Mouse (Mus musculus): ENCODE measurements around the gene Arap1. TPM values are rescaled to one million over a fixed set of nuclear protein-coding genes. Genes with fewer than 3 reads are reported as not detected.

Arap1 gene
- polyA plus RNA-seq (2014; fragmentation: Nextera tagmentation; extraction: Ambion mirVana), result 70.9 and 92.5 TPM in 2 replicates

DNA sequence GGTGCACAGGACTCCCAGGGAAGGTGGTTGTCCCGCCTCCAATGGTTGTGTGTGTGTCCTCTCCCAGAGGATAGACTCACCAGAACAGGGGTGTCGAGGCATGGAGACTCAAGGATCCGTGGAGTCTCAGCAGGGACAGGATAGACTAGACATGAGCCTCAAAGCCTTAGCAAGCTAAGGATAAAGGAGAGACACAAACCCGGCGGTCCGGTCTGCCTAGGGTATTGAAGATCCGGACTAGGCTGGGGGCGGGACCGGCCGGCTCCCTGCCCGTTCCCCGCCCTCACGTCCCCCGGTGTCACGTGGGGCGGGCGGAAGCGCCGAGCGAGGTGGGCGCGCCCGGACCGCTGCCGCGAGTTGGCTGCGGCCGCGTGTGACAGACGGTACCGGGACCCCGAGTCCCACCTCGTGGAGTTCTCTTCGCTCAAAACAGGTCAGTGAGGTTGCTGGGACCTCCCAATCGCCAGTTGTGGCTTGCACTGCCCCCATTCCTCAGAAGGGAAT, at the start of gene Arap1:
Arap1 (plus strand) TSS at position 301 of the 504 bp plus-strand sequence.
- WGBS, result under 1% methylated on average over 35 of the region's 35 CpGs
- ATAC-seq (ENCODE audit: low FRiP score, low TSS enrichment), result peak; percentile 81
- Histone ChIP-seq H3K27ac (ENCODE audit: low read depth, low read length) (no peak within 1 kb of the TSS), H3K27me3 (ENCODE audit: control insufficient read depth, insufficient read depth, low read length) (peaks cover 5% of the 10 kb centered on the region; the same call in 1 of the 2 replicates), H3K4me2 (replicated peaks; ENCODE audit: low read depth, low read length) (peak within 1 kb of the TSS; percentile 95), H3K4me3 (ENCODE audit: low read length) (peak within 1 kb of the TSS; percentile 67), H3K36me3 (ENCODE audit: control insufficient read depth, insufficient read depth, low read length) (peaks cover 3% of the 10 kb centered on the region; the same call in 1 of the 2 replicates), H3K9me3 (ENCODE audit: control insufficient read depth, low read length) (no peaks in the 10 kb centered on the region), H3K4me1 (ENCODE audit: control insufficient read depth, insufficient read depth, low read length) (0 out of 2 replicates have a peak, but pooled peaks cover 15% of the 10 kb centered on the region), H3K9ac (ENCODE audit: low read depth, low read length) (peak within 1 kb of the TSS; percentile 56)

- H3K27ac ChIP-seq (ENCODE audit: low read depth, low read length), result no peak overlapping the region
- 88% methylated on average over 3 of the region's 3 CpGs for WGBS
- no peaks in the 10 kb centered on the region for H3K9me3 ChIP-seq (ENCODE audit: control insufficient read depth, low read length)
Observed at GRCm38 (mm10) chr7:101298375-101298774, 49.5 kb upstream of the Arap1 start.

GRCm38 (mm10) chr7:101301361-101301880, 46.4 kb upstream of the Arap1 start:
- no peaks in the 10 kb centered on the region for H3K9me3 ChIP-seq (ENCODE audit: control insufficient read depth, low read length)
- H3K27ac ChIP-seq (ENCODE audit: low read depth, low read length), result no peak overlapping the region
- peaks cover 3% of the 10 kb centered on the region for H3K27me3 ChIP-seq (ENCODE audit: control insufficient read depth, insufficient read depth, low read length)
- H3K9ac ChIP-seq (ENCODE audit: low read depth, low read length), result peak overlapping the region; percentile 62
- peak; percentile 46; the same call in 1 of the 2 replicates for ATAC-seq (ENCODE audit: low FRiP score, low TSS enrichment)
- peak overlapping the region; percentile 65 for H3K4me3 ChIP-seq (ENCODE audit: low read length)
- peak overlapping the region; percentile 89 for H3K4me2 ChIP-seq (replicated peaks; ENCODE audit: low read depth, low read length)
- WGBS, result 1% methylated on average over 30 of the region's 30 CpGs
- no peaks in the 10 kb centered on the region for H3K36me3 ChIP-seq (ENCODE audit: control insufficient read depth, insufficient read depth, low read length)
- peaks cover 12% of the 10 kb centered on the region for H3K4me1 ChIP-seq (ENCODE audit: control insufficient read depth, insufficient read depth, low read length)

More at GRCm38 (mm10) chr7:101298375-101298774, 49.5 kb upstream of the Arap1 start:
- Histone ChIP-seq H3K4me1 (ENCODE audit: control insufficient read depth, insufficient read depth, low read length) (peaks cover 13% of the 10 kb centered on the region), H3K9ac (ENCODE audit: low read depth, low read length) (no peak overlapping the region), H3K27me3 (ENCODE audit: control insufficient read depth, insufficient read depth, low read length) (peaks cover 3% of the 10 kb centered on the region), H3K36me3 (ENCODE audit: control insufficient read depth, insufficient read depth, low read length) (no peaks in the 10 kb centered on the region; the same call in 1 of the 2 replicates), H3K4me3 (ENCODE audit: low read length) (no peak overlapping the region), H3K4me2 (replicated peaks; ENCODE audit: low read depth, low read length) (no peak overlapping the region)
- no peak for ATAC-seq (ENCODE audit: low FRiP score, low TSS enrichment)

GRCm38 (mm10) chr7:101301881-101302456, 45.9 kb upstream of the Arap1 start, which contains the start of gene Atg16l2:
Atg16l2 (minus strand) TSS chr7:101302251.
- peak within 1 kb of the TSS; percentile 65 for H3K4me3 ChIP-seq (ENCODE audit: low read length)
- H3K27ac ChIP-seq (ENCODE audit: low read depth, low read length), result no peak within 1 kb of the TSS
- peak; percentile 96 for ATAC-seq (ENCODE audit: low FRiP score, low TSS enrichment)
- peak within 1 kb of the TSS; percentile 62 for H3K9ac ChIP-seq (ENCODE audit: low read depth, low read length)
- H3K9me3 ChIP-seq (ENCODE audit: control insufficient read depth, low read length), result no peaks in the 10 kb centered on the region
- H3K27me3 ChIP-seq (ENCODE audit: control insufficient read depth, insufficient read depth, low read length), result peaks cover 3% of the 10 kb centered on the region
- H3K4me1 ChIP-seq (ENCODE audit: control insufficient read depth, insufficient read depth, low read length), result peaks cover 8% of the 10 kb centered on the region; the same call in 1 of the 2 replicates
- H3K36me3 ChIP-seq (ENCODE audit: control insufficient read depth, insufficient read depth, low read length), result no peaks in the 10 kb centered on the region
- under 1% methylated on average over 39 of the region's 39 CpGs for WGBS
- H3K4me2 ChIP-seq (replicated peaks; ENCODE audit: low read depth, low read length), result peak within 1 kb of the TSS; percentile 89

- peak overlapping the region; percentile 62; the same call in 1 of the 2 replicates for H3K9ac ChIP-seq (ENCODE audit: low read depth, low read length)
Observed at GRCm38 (mm10) chr7:101302691-101303090, 45.2 kb upstream of the Arap1 start.

GRCm38 (mm10) chr7:101306841-101307240, 41.0 kb upstream of the Arap1 start:
- Histone ChIP-seq H3K9ac (ENCODE audit: low read depth, low read length) (no peak overlapping the region), H3K36me3 (ENCODE audit: control insufficient read depth, insufficient read depth, low read length) (no peaks in the 10 kb centered on the region), H3K4me1 (ENCODE audit: control insufficient read depth, insufficient read depth, low read length) (no peaks in the 10 kb centered on the region), H3K4me2 (replicated peaks; ENCODE audit: low read depth, low read length) (no peak overlapping the region), H3K4me3 (ENCODE audit: low read length) (no peak overlapping the region), H3K27ac (ENCODE audit: low read depth, low read length) (no peak overlapping the region), H3K9me3 (ENCODE audit: control insufficient read depth, low read length) (no peaks in the 10 kb centered on the region), H3K27me3 (ENCODE audit: control insufficient read depth, insufficient read depth, low read length) (no peaks in the 10 kb centered on the region)
- no peak for ATAC-seq (ENCODE audit: low FRiP score, low TSS enrichment)
- 40% methylated on average over 2 of the region's 2 CpGs for WGBS

More at GRCm38 (mm10) chr7:101302691-101303090, 45.2 kb upstream of the Arap1 start:
- Histone ChIP-seq H3K27me3 (ENCODE audit: control insufficient read depth, insufficient read depth, low read length) (peaks cover 3% of the 10 kb centered on the region; the same call in 1 of the 2 replicates), H3K9me3 (ENCODE audit: control insufficient read depth, low read length) (no peaks in the 10 kb centered on the region), H3K4me1 (ENCODE audit: control insufficient read depth, insufficient read depth, low read length) (0 out of 2 replicates have a peak, but pooled peaks cover 6% of the 10 kb centered on the region), H3K4me3 (ENCODE audit: low read length) (peak overlapping the region; percentile 65), H3K36me3 (ENCODE audit: control insufficient read depth, insufficient read depth, low read length) (no peaks in the 10 kb centered on the region), H3K4me2 (replicated peaks; ENCODE audit: low read depth, low read length) (peak overlapping the region; percentile 89), H3K27ac (ENCODE audit: low read depth, low read length) (no peak overlapping the region)
- ATAC-seq (ENCODE audit: low FRiP score, low TSS enrichment), result no peak; the same call in 1 of the 2 replicates
- WGBS, result 26% methylated on average over 7 of the region's 7 CpGs

GRCm38 (mm10) chr7:101309985-101310326, 37.9 kb upstream of the Arap1 start:
- 36% methylated on average over 5 of the region's 5 CpGs for WGBS
- peak overlapping the region; percentile 94 for H3K27ac ChIP-seq (ENCODE audit: low read depth, low read length)
- H3K9ac ChIP-seq (ENCODE audit: low read depth, low read length), result peak overlapping the region; percentile 70; the same call in 1 of the 2 replicates

GRCm38 (mm10) chr7:101310327-101311028, 37.4 kb upstream of the Arap1 start:
- Histone ChIP-seq H3K27me3 (ENCODE audit: control insufficient read depth, insufficient read depth, low read length) (no peaks in the 10 kb centered on the region), H3K4me1 (ENCODE audit: control insufficient read depth, insufficient read depth, low read length) (no peaks in the 10 kb centered on the region), H3K9ac (ENCODE audit: low read depth, low read length) (peak overlapping the region; percentile 70), H3K27ac (ENCODE audit: low read depth, low read length) (peak overlapping the region; percentile 94), H3K36me3 (ENCODE audit: control insufficient read depth, insufficient read depth, low read length) (no peaks in the 10 kb centered on the region), H3K4me2 (replicated peaks; ENCODE audit: low read depth, low read length) (peak overlapping the region; percentile 53), H3K9me3 (ENCODE audit: control insufficient read depth, low read length) (no peaks in the 10 kb centered on the region), H3K4me3 (ENCODE audit: low read length) (peak overlapping the region; percentile 52)
- ATAC-seq (ENCODE audit: low FRiP score, low TSS enrichment), result peak; percentile 95
- 2% methylated on average over 43 of the region's 43 CpGs for WGBS

More at GRCm38 (mm10) chr7:101309985-101310326, 37.9 kb upstream of the Arap1 start:
- Histone ChIP-seq H3K27me3 (ENCODE audit: control insufficient read depth, insufficient read depth, low read length) (no peaks in the 10 kb centered on the region), H3K4me1 (ENCODE audit: control insufficient read depth, insufficient read depth, low read length) (no peaks in the 10 kb centered on the region), H3K9me3 (ENCODE audit: control insufficient read depth, low read length) (no peaks in the 10 kb centered on the region), H3K4me3 (ENCODE audit: low read length) (peak overlapping the region; percentile 52), H3K4me2 (replicated peaks; ENCODE audit: low read depth, low read length) (peak overlapping the region; percentile 53), H3K36me3 (ENCODE audit: control insufficient read depth, insufficient read depth, low read length) (no peaks in the 10 kb centered on the region)
- peak; percentile 25; the same call in 1 of the 2 replicates for ATAC-seq (ENCODE audit: low FRiP score, low TSS enrichment)
